Mouse (Mus musculus) layer of hippocampus, postnatal 36 days (tissue): ENCODE results near the gene Ect2l. TPM values are rescaled to one million over a fixed set of nuclear protein-coding genes. Genes with fewer than 3 reads are reported as not detected.

ENCODE experiments used
- total RNA-seq, 2 experiments: library from RNA; stranded (reverse); gene quantifications; 2 replicates each; pipeline ENCODE4 v1.2.3; 2021

Gene Ect2l
- total RNA-seq, 2 experiments from 2014 or later = 0.42 to 0.53 TPM

Other genes starting within 250 kb of the Ect2l start
- 10 to 100 TPM; 30.3 to 32.2 TPM for gene Abracl, start 187.6 kb downstream of the Ect2l start, total RNA-seq
- gene Reps1, start 155.0 kb downstream of the Ect2l start, total RNA-seq = 10 to 100 TPM; 78.4 to 82.1 TPM
- 10 to 100 TPM; 31.9 to 36.4 TPM for gene Ccdc28a, start 24.1 kb upstream of the Ect2l start, total RNA-seq
- gene Nhsl1, start 108.1 kb upstream of the Ect2l start, total RNA-seq = 10 to 100 TPM; 46.7 to 53.1 TPM